Comparison of ENCODE assay signal across 8 mouse cellular contexts in the genomic region with DNA sequence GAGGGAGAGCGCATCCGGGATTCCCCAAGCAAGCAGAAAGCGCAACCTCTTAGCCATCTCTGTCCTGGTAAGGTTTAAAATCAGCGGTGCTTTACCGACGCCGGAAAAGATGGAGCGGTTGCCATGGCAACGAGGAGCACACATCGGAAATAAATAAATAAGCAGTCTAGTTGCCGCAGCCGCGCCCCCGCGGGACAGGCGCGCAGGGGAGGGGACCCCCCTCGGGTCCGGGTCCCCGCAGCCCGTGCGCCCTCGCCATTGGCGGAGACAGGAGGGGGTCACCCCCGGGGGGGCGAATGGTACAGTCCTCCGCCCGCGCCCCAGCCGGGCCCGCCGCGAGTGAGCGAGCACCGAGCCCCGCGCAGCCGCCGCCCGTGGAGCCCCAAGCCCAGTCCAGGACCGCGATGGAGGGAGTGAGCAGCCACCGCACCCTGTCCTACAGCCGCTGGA. TPM values are rescaled to one million over a fixed set of nuclear protein-coding genes. Genes with fewer than 3 reads are reported as not detected.
DNase-seq lines count a peak whose midpoint lies in the region; ATAC-seq lines count a peak whose summit lies in the region.

Gene Tub (plus strand): TSS at position 27 of the 450 bp plus-strand sequence.

- DNase-seq in spleen, adult 12 weeks (ENCODE audit: low spot score), result peak; percentile 12
- no peak for DNase-seq in spleen, postnatal 14 days (ENCODE audit: low spot score in 2 of 2)
- peak; percentile 81 for DNase-seq in embryo, embryonic 10.5 days (ENCODE audit: low spot score)
- DNase-seq in heart, adult 8-10 months (ENCODE audit: low spot score), result peak; percentile 8
- peak; percentile 78 for DNase-seq in naive thymus-derived CD4-positive, alpha-beta T cell, adult 2 months (ENCODE audit: low read depth)

- under 1% methylated on average over 44 of the region's 44 CpGs for WGBS in kidney, embryonic 15.5 days
- 1% methylated on average over 44 of the region's 44 CpGs for WGBS in limb, embryonic 13.5 days
- under 1% methylated on average over 43 of the region's 44 CpGs for WGBS in stomach, embryonic 16.5 days

- peak within 1 kb of the TSS; percentile 35 for H3K9ac ChIP-seq in kidney, embryonic 15.5 days
- H3K9ac ChIP-seq in limb, embryonic 13.5 days, result peak within 1 kb of the TSS; percentile 64
- peak within 1 kb of the TSS; percentile 34 for H3K9ac ChIP-seq in stomach, embryonic 16.5 days (ENCODE audit: low read length)

- H3K9me3 ChIP-seq in kidney, embryonic 15.5 days (replicated peaks), result no peaks in the 10 kb centered on the region
- no peaks in the 10 kb centered on the region for H3K9me3 ChIP-seq in limb, embryonic 13.5 days
- H3K9me3 ChIP-seq in stomach, embryonic 16.5 days (replicated peaks; ENCODE audit: control insufficient read depth, low read length), result no peaks in the 10 kb centered on the region

- peaks cover 14% of the 10 kb centered on the region for H3K4me1 ChIP-seq in kidney, embryonic 15.5 days
- H3K4me1 ChIP-seq in limb, embryonic 13.5 days, result peaks cover 14% of the 10 kb centered on the region
- peaks cover 12% of the 10 kb centered on the region for H3K4me1 ChIP-seq in stomach, embryonic 16.5 days (ENCODE audit: control insufficient read depth, insufficient read depth, low read length)

- peaks cover 47% of the 10 kb centered on the region for H3K27me3 ChIP-seq in kidney, embryonic 15.5 days
- H3K27me3 ChIP-seq in limb, embryonic 13.5 days, result peaks cover 48% of the 10 kb centered on the region
- peaks cover 39% of the 10 kb centered on the region for H3K27me3 ChIP-seq in stomach, embryonic 16.5 days (ENCODE audit: control insufficient read depth, insufficient read depth, low read length)

- peak within 1 kb of the TSS; percentile 55 for H3K4me3 ChIP-seq in kidney, embryonic 15.5 days (replicated peaks)
- peak within 1 kb of the TSS; percentile 62 for H3K4me3 ChIP-seq in limb, embryonic 13.5 days
- peak within 1 kb of the TSS; percentile 45 for H3K4me3 ChIP-seq in stomach, embryonic 16.5 days (replicated peaks; ENCODE audit: low read length)

- peak within 1 kb of the TSS; percentile 98 for H3K4me2 ChIP-seq in kidney, embryonic 15.5 days
- H3K4me2 ChIP-seq in limb, embryonic 13.5 days (replicated peaks), result peak within 1 kb of the TSS; percentile 99
- peak within 1 kb of the TSS; percentile 73 for H3K4me2 ChIP-seq in stomach, embryonic 16.5 days (ENCODE audit: low read depth, low read length)

- H3K27ac ChIP-seq in kidney, embryonic 15.5 days, result no peak within 1 kb of the TSS
- H3K27ac ChIP-seq in limb, embryonic 13.5 days, result no peak within 1 kb of the TSS
- no peak within 1 kb of the TSS for H3K27ac ChIP-seq in stomach, embryonic 16.5 days (ENCODE audit: low read length)

- H3K36me3 ChIP-seq in kidney, embryonic 15.5 days, result peaks cover 9% of the 10 kb centered on the region; the same call in 1 of the 2 replicates
- peaks cover 10% of the 10 kb centered on the region for H3K36me3 ChIP-seq in limb, embryonic 13.5 days
- no peaks in the 10 kb centered on the region for H3K36me3 ChIP-seq in stomach, embryonic 16.5 days (ENCODE audit: control insufficient read depth, insufficient read depth, low read length)

- 0 out of 2 replicates have a peak, but pooled peaks have one; percentile 63 for ATAC-seq in kidney, embryonic 15.5 days (replicated peaks; ENCODE audit: low FRiP score)
- ATAC-seq in limb, embryonic 13.5 days (ENCODE audit: low FRiP score, low read depth), result peak; percentile 71
- ATAC-seq in stomach, embryonic 16.5 days (ENCODE audit: insufficient read depth, low FRiP score), result peak; percentile 42

RNA-seq across cellular contexts. Expression of gene Tub, which starts in this region (rescaled TPM):
- total RNA-seq in heart, adult 8-10 months (2022), result under 1 TPM; 0.08 to 0.28 (median 0.18) TPM
- polyA plus RNA-seq in kidney, embryonic 15.5 days (2015; fragmentation: Nextera tagmentation; extraction: Ambion mirVana), result 1.4 and 2.4 TPM in 2 replicates
- 3.4 and 4.1 TPM in 2 replicates for polyA plus RNA-seq in limb, embryonic 13.5 days (2015; fragmentation: Nextera tagmentation; extraction: Ambion mirVana)
- 2.1 and 2.6 TPM in 2 replicates for polyA plus RNA-seq in stomach, embryonic 16.5 days (2015; fragmentation: Nextera tagmentation; extraction: Ambion mirVana)

Comparison
In these comparisons a context has a peak if more than half of its experiments do, and no peak if none do; other contexts are left out.
1. DNase-seq: peak in spleen, adult 12 weeks (single experiment), embryo, embryonic 10.5 days (single experiment) and naive thymus-derived CD4-positive, alpha-beta T cell, adult 2 months (single experiment); none in spleen, postnatal 14 days (0 of 2).
2. Peak in DNase-seq in heart, adult 8-10 months; RNA of the gene not detected or under 1 TPM.
3. Peak in every context shown above with its lines, with median percentiles within 50 percentile points of each other: ATAC-seq, H3K4me2 ChIP-seq, H3K4me3 ChIP-seq and H3K9ac ChIP-seq.